Mouse (Mus musculus) G1E (cell line): ENCODE measurements at regions not wholly inside any gene's neighbourhood (a gene's known extent, or its start where the extent isn't known, plus 50 kb on each side); places are given as distances from the start of the nearest gene placed in this dataset.
"Not testable (repeated sequence)": the region's sequence is repeated elsewhere in the genome, so short reads cannot be mapped to it uniquely, and the experiment has no call there.

Experiments
- CTCF ChIP-seq: IDR thresholded peaks from 2 replicates; pipeline ENCODE4 v1.5.1; 2012; ENCODE audit warnings: low read depth, low read length, inconsistent platforms, mixed read lengths
- GATA1 ChIP-seq: IDR thresholded peaks from 2 replicates; pipeline ENCODE4 v1.6.1; 2012; ENCODE audit warnings: borderline replicate concordance, low read length, inconsistent platforms, mixed read lengths
- GATA2 ChIP-seq: IDR thresholded peaks from 2 replicates; pipeline ENCODE4 v1.6.1; 2012; ENCODE audit warnings: low read depth, low read length, inconsistent platforms, borderline replicate concordance
- POLR2AphosphoS5 ChIP-seq: IDR thresholded peaks from 2 replicates; pipeline ENCODE4 v1.6.1; 2012; ENCODE audit warnings: low read depth, low read length, inconsistent platforms; ENCODE audit not compliant: insufficient replicate concordance
- TAL1 ChIP-seq: conservative IDR thresholded peaks from 2 replicates; pipeline ENCODE4 v1.6.1; 2012; ENCODE audit warnings: low read depth, low read length, inconsistent platforms, mixed read lengths

DNA sequence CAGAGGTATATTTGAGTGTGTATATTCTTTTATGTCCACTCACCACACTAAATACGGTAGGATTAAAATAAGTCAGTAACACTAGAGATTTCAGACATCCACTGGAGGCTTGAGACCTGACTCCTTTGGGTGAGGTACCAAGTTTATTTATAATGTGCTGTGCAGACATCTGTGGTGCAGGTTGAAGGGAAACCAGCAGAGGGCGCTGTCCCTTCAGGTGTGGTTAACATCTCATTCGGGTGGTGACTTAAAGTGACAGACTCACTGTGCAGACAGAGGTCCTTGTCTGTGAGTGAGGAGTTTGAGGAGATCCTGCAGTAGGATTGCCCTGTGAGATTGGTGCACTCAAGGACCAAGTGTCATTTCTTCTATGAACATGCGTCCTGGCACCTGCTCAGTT lies 632.5 kb downstream of the Dad1 start:
- not testable (repeated sequence) for TF ChIP-seq CTCF, GATA1, POLR2AphosphoS5, TAL1, GATA2
